Mouse (Mus musculus) yolk sac, embryonic 10.5 days (tissue): ENCODE measurements around the gene Prex1.

Experiments
- DNase-seq: peaks from one replicate; pipeline ENCODE4 v3.0.0-alpha.2; 2017; ENCODE audit warnings: low spot score

Gene Prex1

GRCm38 (mm10) chr2:166606053-166606452 is 107.6 kb downstream of the Prex1 start:
- no peak for DNase-seq

GRCm38 (mm10) chr2:166605164-166605831 is 108.3 kb downstream of the Prex1 start:
- no peak for DNase-seq

GRCm38 (mm10) chr2:166602948-166603347 is 110.7 kb downstream of the Prex1 start:
- no peak for DNase-seq

- no peak for DNase-seq
Measured at GRCm38 (mm10) chr2:166601420-166601819, 112.2 kb downstream of the Prex1 start.

GRCm38 (mm10) chr2:166598453-166599155 is 115.0 kb downstream of the Prex1 start:
- DNase-seq: peak; percentile 56

- no peak for DNase-seq
Measured at GRCm38 (mm10) chr2:166597763-166598162, 115.9 kb downstream of the Prex1 start.

GRCm38 (mm10) chr2:166592034-166592912 is 121.4 kb downstream of the Prex1 start:
- DNase-seq: peak; percentile 65

- DNase-seq: no peak
Measured at GRCm38 (mm10) chr2:166584491-166584890, 129.1 kb downstream of the Prex1 start.

GRCm38 (mm10) chr2:166583292-166583691 is 130.3 kb downstream of the Prex1 start:
- DNase-seq: no peak

GRCm38 (mm10) chr2:166581881-166582583 is 131.6 kb downstream of the Prex1 start:
- no peak for DNase-seq

GRCm38 (mm10) chr2:166579793-166580192 is 133.8 kb downstream of the Prex1 start:
- no peak for DNase-seq

GRCm38 (mm10) chr2:166579361-166579760 is 134.3 kb downstream of the Prex1 start:
- DNase-seq: no peak

- DNase-seq: no peak
Measured at GRCm38 (mm10) chr2:166575419-166575818, 138.2 kb downstream of the Prex1 start.

- peak; percentile 32 for DNase-seq
Measured at GRCm38 (mm10) chr2:166574934-166575333, 138.7 kb downstream of the Prex1 start.

- no peak for DNase-seq
Measured at GRCm38 (mm10) chr2:166573621-166574020, 140.0 kb downstream of the Prex1 start.

GRCm38 (mm10) chr2:166572297-166572696 is 141.3 kb downstream of the Prex1 start:
- DNase-seq: no peak

GRCm38 (mm10) chr2:166569182-166569581 is 144.4 kb downstream of the Prex1 start:
- DNase-seq: no peak

- no peak for DNase-seq
Measured at GRCm38 (mm10) chr2:166565503-166565902, 148.1 kb downstream of the Prex1 start.

- peak; percentile 61 for DNase-seq
Measured at GRCm38 (mm10) chr2:166564455-166564854, 149.2 kb downstream of the Prex1 start.

- DNase-seq: peak; percentile 77
Measured at GRCm38 (mm10) chr2:166563890-166564289, 149.7 kb downstream of the Prex1 start.

GRCm38 (mm10) chr2:166563076-166563475 is 150.6 kb downstream of the Prex1 start:
- DNase-seq: no peak

- DNase-seq: no peak
Measured at GRCm38 (mm10) chr2:166561781-166562180, 151.9 kb downstream of the Prex1 start.
